Mouse (Mus musculus): ENCODE measurements around the gene Dnali1. TPM values are rescaled to one million over a fixed set of nuclear protein-coding genes. Genes with fewer than 3 reads are reported as not detected.

The Dnali1 gene
- polyA plus RNA-seq, 1 experiment from 2014 or later = 0.41 TPM

GRCm38 (mm10) chr4:125008712-125009111 is 56.8 kb downstream of the Dnali1 start:
- no peak overlapping the region for H3K4me3 ChIP-seq (replicated peaks; ENCODE audit: low read length)
- H3K4me2 ChIP-seq (ENCODE audit: low read length) = no peak overlapping the region
- H3K4me1 ChIP-seq (replicated peaks; ENCODE audit: control insufficient read depth, insufficient read depth, low read length) = no peaks in the 10 kb centered on the region
- no peak for ATAC-seq
- H3K9me3 ChIP-seq (ENCODE audit: control insufficient read depth, low read length) = no peaks in the 10 kb centered on the region
- H3K27ac ChIP-seq (ENCODE audit: low read length) = no peak overlapping the region
- H3K9ac ChIP-seq (replicated peaks; ENCODE audit: low read depth, low read length) = no peak overlapping the region
- H3K27me3 ChIP-seq (replicated peaks; ENCODE audit: control insufficient read depth, insufficient read depth, low read length) = no peaks in the 10 kb centered on the region
- H3K36me3 ChIP-seq (ENCODE audit: control insufficient read depth, insufficient read depth) = no peaks in the 10 kb centered on the region
- whole genome bisulfite sequencing = 72% methylated on average over 8 of the region's 8 CpGs

- no peaks in the 10 kb centered on the region for H3K4me1 ChIP-seq (replicated peaks; ENCODE audit: control insufficient read depth, insufficient read depth, low read length)
- no peaks in the 10 kb centered on the region for H3K9me3 ChIP-seq (ENCODE audit: control insufficient read depth, low read length)
- H3K36me3 ChIP-seq (ENCODE audit: control insufficient read depth, insufficient read depth) = no peaks in the 10 kb centered on the region
- no peak overlapping the region for H3K9ac ChIP-seq (replicated peaks; ENCODE audit: low read depth, low read length)
- H3K27ac ChIP-seq (ENCODE audit: low read length) = no peak overlapping the region
- H3K27me3 ChIP-seq (replicated peaks; ENCODE audit: control insufficient read depth, insufficient read depth, low read length) = no peaks in the 10 kb centered on the region
- no peak overlapping the region for H3K4me2 ChIP-seq (ENCODE audit: low read length)
- no peak overlapping the region for H3K4me3 ChIP-seq (replicated peaks; ENCODE audit: low read length)
- WGBS = 61% methylated on average over 6 of the region's 6 CpGs
- no peak for ATAC-seq
Observed at GRCm38 (mm10) chr4:125008220-125008619, 57.3 kb downstream of the Dnali1 start.

DNA sequence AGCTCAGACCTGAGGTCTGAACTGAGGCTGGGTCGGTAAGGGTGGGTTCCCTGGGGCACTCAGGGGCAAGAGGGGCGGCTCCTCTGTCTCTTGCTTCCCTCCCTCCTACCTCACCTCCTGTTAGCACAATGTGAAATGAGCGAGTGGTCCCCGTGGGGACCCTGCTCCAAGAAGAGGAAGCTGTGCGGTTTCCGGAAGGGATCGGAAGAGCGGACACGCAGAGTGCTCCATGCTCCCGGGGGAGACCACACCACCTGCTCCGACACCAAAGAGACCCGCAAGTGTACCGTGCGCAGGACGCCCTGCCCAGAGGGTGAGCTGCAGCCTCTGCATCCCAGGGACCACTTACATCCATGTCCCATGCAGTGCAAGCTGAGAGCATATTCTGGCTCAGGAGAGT is 58.0 kb downstream of the Dnali1 start:
- 60% methylated on average over 15 of the region's 15 CpGs for WGBS
- Histone ChIP-seq H3K27me3 (replicated peaks; ENCODE audit: control insufficient read depth, insufficient read depth, low read length) (no peaks in the 10 kb centered on the region), H3K4me2 (ENCODE audit: low read length) (no peak overlapping the region), H3K4me3 (replicated peaks; ENCODE audit: low read length) (no peak overlapping the region), H3K9me3 (ENCODE audit: control insufficient read depth, low read length) (no peaks in the 10 kb centered on the region), H3K9ac (replicated peaks; ENCODE audit: low read depth, low read length) (no peak overlapping the region), H3K36me3 (ENCODE audit: control insufficient read depth, insufficient read depth) (no peaks in the 10 kb centered on the region), H3K4me1 (replicated peaks; ENCODE audit: control insufficient read depth, insufficient read depth, low read length) (no peaks in the 10 kb centered on the region), H3K27ac (ENCODE audit: low read length) (no peak overlapping the region)
- no peak for ATAC-seq

Other genes starting within 250 kb of the Dnali1 start
- 50.3 and 51.2 TPM in 2 replicates for gene Yrdc, start 215.0 kb downstream of the Dnali1 start, polyA plus RNA-seq (2015; fragmentation: Nextera tagmentation; extraction: Ambion mirVana)
- gene 1110065P20Rik, start 214.5 kb downstream of the Dnali1 start, polyA plus RNA-seq (2015; fragmentation: Nextera tagmentation; extraction: Ambion mirVana) = 65.1 and 75.2 TPM in 2 replicates
- gene Maneal, start 203.5 kb downstream of the Dnali1 start, polyA plus RNA-seq (2015; fragmentation: Nextera tagmentation; extraction: Ambion mirVana) = 8.3 and 11.0 TPM in 2 replicates
- 1.2 and 2.7 TPM in 2 replicates for gene Epha10, start 184.8 kb downstream of the Dnali1 start, polyA plus RNA-seq (2015; fragmentation: Nextera tagmentation; extraction: Ambion mirVana)
- 17.1 and 17.2 TPM in 2 replicates for gene 9930104L06Rik, start 128.7 kb downstream of the Dnali1 start, polyA plus RNA-seq (2015; fragmentation: Nextera tagmentation; extraction: Ambion mirVana)
- gene Cdca8, start 126.4 kb downstream of the Dnali1 start, polyA plus RNA-seq (2015; fragmentation: Nextera tagmentation; extraction: Ambion mirVana) = 70.0 and 76.6 TPM in 2 replicates
- gene Rspo1, start 79.3 kb downstream of the Dnali1 start, polyA plus RNA-seq (2015; fragmentation: Nextera tagmentation; extraction: Ambion mirVana) = 1.1 and 1.3 TPM in 2 replicates
- gene Gnl2, start 49.1 kb downstream of the Dnali1 start, polyA plus RNA-seq (2015; fragmentation: Nextera tagmentation; extraction: Ambion mirVana) = 101 and 107 TPM in 2 replicates
- 27.3 and 29.7 TPM in 2 replicates for gene Snip1, start 969 bp upstream of the Dnali1 start, polyA plus RNA-seq (2015; fragmentation: Nextera tagmentation; extraction: Ambion mirVana)
- 148 and 154 TPM in 2 replicates for gene Meaf6, start 19.4 kb upstream of the Dnali1 start, polyA plus RNA-seq (2015; fragmentation: Nextera tagmentation; extraction: Ambion mirVana)
- gene Zc3h12a, start 62.1 kb upstream of the Dnali1 start, polyA plus RNA-seq (2015; fragmentation: Nextera tagmentation; extraction: Ambion mirVana) = 0.13 TPM in 1 of 2 replicates, not detected in the other